Mouse (Mus musculus) embryonic facial prominence, embryonic 13.5 days (tissue): ENCODE measurements around the gene Myh11. TPM values are rescaled to one million over a fixed set of nuclear protein-coding genes. Genes with fewer than 3 reads are reported as not detected.

Experiments used
- ATAC-seq: fragments of 200-750 bp; cut with Nextera tagmentation; 2 replicates; pipeline ENCODE4 v1.8.0; 2017; ENCODE audit warnings: low read depth; ENCODE audit not compliant: insufficient number of reproducible peaks, insufficient read depth, low FRiP score, low TSS enrichment
- H3K27ac ChIP-seq: fragments of 300-500 bp; sonication (generic); 2 replicates; pipeline ENCODE4 v1.5.1; 2015; ENCODE audit warnings: moderate library complexity, mild to moderate bottlenecking, inconsistent platforms
- H3K27me3 ChIP-seq: fragments of 300-500 bp; sonication (generic); 2 replicates; pipeline ENCODE4 v1.6.1; 2015; ENCODE audit warnings: mild to moderate bottlenecking, inconsistent platforms
- H3K36me3 ChIP-seq: fragments of 300-500 bp; sonication (generic); 2 replicates; pipeline ENCODE4 v1.6.1; 2015; ENCODE audit warnings: mild to moderate bottlenecking, inconsistent platforms
- H3K4me1 ChIP-seq: fragments of 300-500 bp; sonication (generic); 2 replicates; pipeline ENCODE4 v1.6.1; 2015; ENCODE audit warnings: inconsistent platforms
- H3K4me2 ChIP-seq: fragments of 300-500 bp; sonication (generic); 2 replicates; pipeline ENCODE4 v1.6.1; 2015; ENCODE audit warnings: moderate library complexity, mild to moderate bottlenecking, inconsistent platforms
- H3K4me3 ChIP-seq: fragments of 300-500 bp; sonication (generic); 2 replicates; pipeline ENCODE4 v1.5.1; 2015; ENCODE audit warnings: mild to moderate bottlenecking, inconsistent platforms
- H3K9ac ChIP-seq: fragments of 300-500 bp; sonication (generic); 2 replicates; pipeline ENCODE4 v1.6.1; 2015; ENCODE audit warnings: mild to moderate bottlenecking, inconsistent platforms
- H3K9me3 ChIP-seq: fragments of 300-500 bp; sonication (generic); 2 replicates; pipeline ENCODE4 v1.6.1; 2016; ENCODE audit warnings: inconsistent platforms
- WGBS: fragments of 180-500 bp; shearing (Covaris S2); methylation state at CpG from one replicate; pipeline ENCODE4 v1.1.7; 2015; ENCODE audit warnings: mixed read lengths; 5-methylcytosine and 5-hydroxymethylcytosine counted together
- polyA plus RNA-seq: library from polyadenylated mRNA; unstranded; fragments of >200 nt; fragmentation: Nextera tagmentation; extraction: Ambion mirVana; gene quantifications from 2 replicates; pipeline ENCODE4 v1.2.1, GENCODE M21; 2015

The Myh11 gene
- polyA plus RNA-seq, 1 experiment from 2014 or later, result 0.56 TPM

DNA sequence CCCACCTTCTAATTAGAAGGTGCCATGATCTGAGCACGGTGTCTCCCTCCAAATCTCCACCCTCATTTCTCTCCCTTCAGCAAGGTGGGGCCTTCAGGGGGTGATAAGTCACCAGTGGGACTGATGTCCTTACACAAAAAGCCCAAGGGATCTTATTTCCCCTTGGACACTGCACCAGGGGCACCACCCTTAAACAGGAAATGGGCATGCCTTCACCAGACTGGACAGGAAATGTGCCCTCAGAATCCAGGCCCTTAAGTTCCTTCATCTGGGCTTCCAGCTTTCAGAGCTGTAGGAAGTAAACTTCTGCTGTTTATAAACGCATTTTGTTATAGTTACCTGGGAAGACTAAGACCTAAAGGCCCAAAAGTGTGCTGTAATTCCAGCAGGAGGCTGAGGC, 26.7 kb downstream of the Myh11 start:
- Histone ChIP-seq H3K36me3 (no peaks in the 10 kb centered on the region), H3K9me3 (no peaks in the 10 kb centered on the region), H3K9ac (no peak overlapping the region), H3K4me2 (no peak overlapping the region), H3K4me1 (no peaks in the 10 kb centered on the region), H3K27me3 (no peaks in the 10 kb centered on the region), H3K27ac (no peak overlapping the region), H3K4me3 (no peak overlapping the region)
- no peak for ATAC-seq
- WGBS, result 78% methylated on average over 2 of the region's 2 CpGs

DNA sequence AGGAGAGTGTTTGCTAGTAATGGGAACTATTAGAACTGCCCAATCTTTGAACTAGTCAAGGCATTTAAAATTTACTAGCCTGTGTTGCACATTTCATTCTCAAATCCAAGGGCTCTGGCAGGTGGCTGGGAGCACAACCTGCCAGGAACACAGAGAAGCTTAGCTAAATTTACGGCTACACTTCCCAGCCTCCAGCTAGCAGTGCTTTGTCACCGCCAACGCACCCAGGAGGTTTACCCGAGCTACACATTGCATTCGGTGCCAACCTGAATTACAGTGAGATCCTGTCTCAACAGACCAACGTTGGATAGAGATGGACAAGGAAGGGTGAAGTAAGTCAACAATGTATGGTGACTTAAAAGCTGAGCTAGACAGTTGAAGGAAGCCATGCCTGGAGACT, 27.9 kb downstream of the Myh11 start:
- H3K9ac ChIP-seq, result no peak overlapping the region
- H3K9me3 ChIP-seq, result no peaks in the 10 kb centered on the region
- H3K27ac ChIP-seq, result no peak overlapping the region
- H3K4me3 ChIP-seq, result no peak overlapping the region
- H3K4me1 ChIP-seq, result no peaks in the 10 kb centered on the region
- no peaks in the 10 kb centered on the region for H3K27me3 ChIP-seq
- H3K36me3 ChIP-seq, result no peaks in the 10 kb centered on the region
- no peak for ATAC-seq
- H3K4me2 ChIP-seq, result no peak overlapping the region
- WGBS, result 88% methylated on average over 6 of the region's 6 CpGs

DNA sequence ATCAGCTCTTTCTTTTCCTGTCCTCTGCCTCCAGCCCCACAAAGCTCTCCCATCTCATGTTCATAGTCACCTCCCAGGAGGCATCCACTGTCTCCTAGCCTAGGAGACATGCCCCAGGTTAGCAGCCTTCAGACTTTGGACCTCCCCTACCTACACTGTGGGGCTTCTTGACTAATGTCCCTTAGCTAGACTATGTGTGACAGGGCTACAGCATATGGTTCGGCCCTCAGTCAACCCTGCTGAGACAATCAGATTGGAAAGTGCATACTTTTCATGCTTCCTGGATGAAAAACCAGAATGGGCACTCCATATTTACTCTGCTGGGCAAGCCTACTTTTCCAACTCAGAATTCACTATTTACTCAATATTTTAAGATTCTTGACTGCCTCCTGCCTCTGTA, 28.8 kb downstream of the Myh11 start:
- 80% methylated on average over 1 of the region's 1 CpGs for WGBS
- Histone ChIP-seq H3K4me1 (no peaks in the 10 kb centered on the region), H3K4me3 (no peak overlapping the region), H3K27me3 (no peaks in the 10 kb centered on the region), H3K9me3 (no peaks in the 10 kb centered on the region), H3K36me3 (no peaks in the 10 kb centered on the region), H3K27ac (no peak overlapping the region), H3K9ac (no peak overlapping the region), H3K4me2 (no peak overlapping the region)
- no peak for ATAC-seq

DNA sequence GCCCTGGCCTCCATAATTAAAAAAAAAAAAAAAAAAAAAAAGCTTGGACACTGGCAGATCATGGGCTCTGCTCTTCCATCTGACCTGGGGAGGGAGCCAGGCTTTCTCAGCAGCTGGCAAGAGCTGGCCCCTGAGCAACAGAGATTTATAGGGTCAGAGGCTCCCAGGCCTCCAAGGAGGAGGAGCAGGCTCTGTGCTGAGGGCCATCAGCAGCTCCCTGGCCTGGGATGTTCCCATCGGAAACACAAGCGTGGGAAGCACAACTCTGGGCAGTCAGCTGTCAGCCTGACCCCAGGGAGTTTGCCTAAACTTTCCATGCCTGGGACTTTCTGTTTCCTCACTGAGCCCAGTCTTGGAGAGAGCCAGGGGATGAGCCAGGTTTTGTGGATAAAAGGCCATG, 32.3 kb downstream of the Myh11 start:
- no peak overlapping the region for H3K27ac ChIP-seq
- no peaks in the 10 kb centered on the region for H3K36me3 ChIP-seq
- 33% methylated on average over 2 of the region's 2 CpGs for WGBS
- no peak overlapping the region for H3K4me2 ChIP-seq
- H3K4me3 ChIP-seq, result no peak overlapping the region
- no peak for ATAC-seq
- H3K9ac ChIP-seq, result no peak overlapping the region
- H3K4me1 ChIP-seq, result no peaks in the 10 kb centered on the region
- no peaks in the 10 kb centered on the region for H3K9me3 ChIP-seq
- H3K27me3 ChIP-seq, result no peaks in the 10 kb centered on the region

DNA sequence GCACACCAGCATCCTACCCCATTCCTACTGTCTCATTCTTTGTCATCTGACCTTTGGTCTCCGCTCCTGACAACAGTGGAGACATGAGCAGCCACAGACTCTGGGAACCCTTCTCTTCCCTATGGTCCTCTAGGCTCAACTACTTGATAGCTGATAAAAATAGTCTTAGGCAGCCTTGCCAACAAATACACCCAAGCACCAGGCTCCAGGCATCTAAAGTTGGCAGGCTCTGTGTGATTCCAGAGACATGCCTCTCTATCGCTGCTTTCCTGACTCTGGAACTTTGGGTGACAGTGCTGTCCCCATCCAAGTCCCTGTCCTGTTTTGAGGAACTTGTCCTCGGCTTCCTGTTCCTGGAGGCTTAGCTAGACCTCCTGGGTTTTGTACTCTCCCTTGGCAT, 37.6 kb downstream of the Myh11 start:
- Histone ChIP-seq H3K9ac (no peak overlapping the region), H3K4me2 (no peak overlapping the region), H3K27ac (no peak overlapping the region), H3K36me3 (no peaks in the 10 kb centered on the region), H3K9me3 (no peaks in the 10 kb centered on the region), H3K4me3 (no peak overlapping the region), H3K4me1 (no peaks in the 10 kb centered on the region), H3K27me3 (no peaks in the 10 kb centered on the region)
- 85% methylated on average over 3 of the region's 3 CpGs for WGBS
- no peak for ATAC-seq

DNA sequence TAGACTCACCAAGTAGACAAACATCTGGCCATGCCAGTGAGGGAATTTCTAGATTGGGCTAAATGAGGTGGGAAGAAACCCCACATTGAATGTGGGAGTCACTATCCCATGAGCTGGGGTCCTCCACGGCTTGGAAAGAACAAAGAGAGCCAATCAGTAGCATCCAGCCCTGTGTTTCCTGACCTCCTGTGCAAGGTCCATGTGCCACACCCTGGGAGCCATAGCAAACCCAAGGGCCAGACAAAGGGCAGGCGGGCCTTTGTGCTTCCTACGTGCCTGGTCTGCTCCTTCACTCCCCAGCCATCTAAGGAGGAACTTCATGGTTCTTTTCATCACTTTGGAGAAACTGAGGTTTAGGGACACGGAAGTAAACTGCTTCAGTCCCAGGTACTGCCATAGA, 38.3 kb downstream of the Myh11 start:
- Histone ChIP-seq H3K9ac (no peak overlapping the region), H3K4me3 (no peak overlapping the region), H3K9me3 (no peaks in the 10 kb centered on the region), H3K36me3 (no peaks in the 10 kb centered on the region), H3K4me2 (no peak overlapping the region), H3K4me1 (no peaks in the 10 kb centered on the region), H3K27ac (no peak overlapping the region), H3K27me3 (no peaks in the 10 kb centered on the region)
- whole genome bisulfite sequencing, result 81% methylated on average over 4 of the region's 4 CpGs
- ATAC-seq, result no peak

DNA sequence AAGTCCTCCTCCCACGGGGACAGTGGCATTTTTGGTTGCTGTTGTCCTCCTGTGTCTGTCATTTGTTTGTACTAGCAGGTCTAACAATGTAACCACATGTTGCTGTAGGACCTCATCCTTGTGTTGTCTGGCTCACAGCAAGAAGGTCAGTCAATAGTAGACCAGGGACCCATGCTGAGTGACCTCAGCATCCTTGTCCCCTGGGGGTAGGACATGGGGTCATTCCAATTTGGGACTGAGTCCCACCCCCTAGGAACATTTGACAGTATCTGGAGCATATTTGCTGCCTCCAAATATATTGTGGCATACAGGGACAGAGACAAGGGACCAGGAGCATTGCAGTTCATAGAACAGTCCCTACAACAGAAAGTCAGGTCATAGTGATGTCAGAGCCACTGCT, 41.3 kb downstream of the Myh11 start:
- Histone ChIP-seq H3K9me3 (no peaks in the 10 kb centered on the region), H3K4me1 (no peaks in the 10 kb centered on the region), H3K36me3 (no peaks in the 10 kb centered on the region), H3K27me3 (no peaks in the 10 kb centered on the region), H3K4me3 (no peak overlapping the region), H3K9ac (no peak overlapping the region), H3K4me2 (no peak overlapping the region), H3K27ac (no peak overlapping the region)
- ATAC-seq, result no peak
- 71% methylated on average over 1 of the region's 1 CpGs for WGBS

DNA sequence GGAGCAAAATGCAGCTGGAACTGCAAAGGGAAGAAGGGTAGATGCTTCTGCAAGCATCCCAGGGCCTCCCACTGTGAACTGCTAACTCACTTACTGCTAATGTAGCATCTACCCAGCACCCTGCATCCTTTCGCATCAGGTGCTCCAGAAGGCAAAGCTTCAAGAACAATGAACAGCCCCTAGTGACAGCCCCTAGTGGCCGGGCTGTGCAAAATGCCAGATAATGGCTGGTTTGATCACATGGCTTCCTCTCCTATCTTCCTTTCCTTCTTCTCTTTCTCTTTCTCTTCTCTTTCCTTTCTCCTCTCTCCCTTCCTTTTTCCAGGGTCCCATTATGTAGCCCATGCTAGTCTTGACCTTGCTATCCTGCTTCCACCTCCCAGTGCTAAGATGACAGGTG, 48.6 kb downstream of the Myh11 start:
- H3K4me1 ChIP-seq, result peaks cover 6% of the 10 kb centered on the region
- H3K27me3 ChIP-seq, result no peaks in the 10 kb centered on the region
- no peak overlapping the region for H3K9ac ChIP-seq
- WGBS, result 28% methylated on average over 2 of the region's 2 CpGs
- H3K27ac ChIP-seq, result no peak overlapping the region
- H3K4me2 ChIP-seq, result no peak overlapping the region
- H3K4me3 ChIP-seq, result no peak overlapping the region
- H3K9me3 ChIP-seq, result no peaks in the 10 kb centered on the region
- no peak for ATAC-seq
- H3K36me3 ChIP-seq, result no peaks in the 10 kb centered on the region

DNA sequence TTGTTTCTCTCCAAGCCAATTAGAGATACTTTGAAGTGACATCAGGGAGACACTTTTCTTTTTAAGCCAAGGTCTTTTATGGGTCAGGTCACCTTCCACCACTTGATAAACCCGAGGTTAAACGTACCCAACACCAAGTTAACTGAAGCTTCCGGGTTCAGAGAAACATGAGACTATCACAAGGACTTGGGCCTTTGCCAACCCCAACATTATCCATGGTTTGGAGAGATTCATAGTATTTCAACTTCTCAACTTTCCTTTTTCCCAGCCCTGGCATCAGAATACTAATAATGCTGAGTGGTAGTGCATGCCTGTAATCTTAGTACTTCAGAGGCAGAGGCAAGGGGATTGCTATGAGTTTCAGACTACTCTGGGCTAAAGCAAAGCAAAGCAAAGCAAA, 49.1 kb downstream of the Myh11 start:
- Histone ChIP-seq H3K9ac (no peak overlapping the region), H3K27ac (no peak overlapping the region), H3K4me3 (no peak overlapping the region), H3K9me3 (no peaks in the 10 kb centered on the region), H3K36me3 (no peaks in the 10 kb centered on the region), H3K4me1 (peaks cover 6% of the 10 kb centered on the region), H3K27me3 (no peaks in the 10 kb centered on the region), H3K4me2 (no peak overlapping the region)
- 49% methylated on average over 3 of the region's 3 CpGs for WGBS
- ATAC-seq, result no peak

DNA sequence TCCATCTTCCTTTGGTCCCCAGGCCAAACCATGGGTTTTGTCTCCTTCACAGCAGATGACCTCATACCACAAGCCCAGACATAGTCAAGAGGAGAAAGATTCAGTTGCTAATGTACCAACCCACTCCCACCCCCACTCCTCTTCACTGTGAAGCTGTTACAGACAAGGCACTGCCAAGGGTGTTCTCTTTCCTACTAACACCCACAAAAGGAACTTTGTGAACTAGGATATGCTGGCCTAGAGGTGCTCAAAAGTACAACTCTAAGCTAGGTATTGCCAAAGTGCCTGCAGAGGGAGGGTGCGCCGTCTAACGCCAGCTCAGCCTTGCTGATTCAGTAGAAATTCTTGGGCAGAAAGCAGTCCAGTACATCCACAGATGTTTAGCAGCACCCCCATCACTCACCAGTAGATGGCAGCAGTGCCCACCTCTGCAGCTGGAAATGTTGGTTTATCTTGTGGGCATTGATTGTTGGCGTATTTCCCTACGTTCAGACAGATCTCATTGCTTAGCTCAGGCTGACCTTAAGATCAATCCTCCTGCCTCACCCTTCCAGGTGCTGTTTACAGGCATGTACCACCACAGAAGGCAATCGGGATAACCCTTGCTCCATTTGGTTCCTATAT, 54.0 kb downstream of the Myh11 start:
- H3K27ac ChIP-seq, result no peak overlapping the region
- H3K4me2 ChIP-seq, result no peak overlapping the region
- H3K4me3 ChIP-seq, result no peak overlapping the region
- peaks cover 1% of the 10 kb centered on the region for H3K4me1 ChIP-seq
- 23% methylated on average over 6 of the region's 6 CpGs for WGBS
- no peak overlapping the region for H3K9ac ChIP-seq
- no peaks in the 10 kb centered on the region for H3K27me3 ChIP-seq
- H3K9me3 ChIP-seq, result no peaks in the 10 kb centered on the region
- no peak for ATAC-seq
- no peaks in the 10 kb centered on the region for H3K36me3 ChIP-seq

DNA sequence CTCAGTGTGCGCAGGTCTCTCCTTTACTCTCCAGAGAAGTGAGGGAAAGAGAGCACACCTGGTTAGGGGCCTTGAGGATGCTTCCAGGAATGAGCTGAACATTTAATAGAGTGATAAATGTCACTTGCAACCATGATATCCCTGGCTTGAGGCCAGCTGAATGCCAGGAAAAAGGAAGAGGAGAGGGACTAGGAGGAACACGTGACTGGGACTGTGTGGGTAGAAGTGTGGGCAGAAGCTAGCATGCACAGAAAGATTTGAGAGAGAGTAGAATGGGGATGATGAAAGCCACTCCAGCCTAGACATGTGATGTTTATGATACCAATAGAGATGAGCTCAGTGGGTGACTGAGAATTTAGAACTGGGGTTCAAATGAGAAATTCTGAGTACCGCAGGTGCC, 76.0 kb downstream of the Myh11 start:
- Histone ChIP-seq H3K4me3 (no peak overlapping the region), H3K4me1 (no peaks in the 10 kb centered on the region), H3K36me3 (no peaks in the 10 kb centered on the region), H3K4me2 (no peak overlapping the region), H3K27ac (no peak overlapping the region), H3K9ac (no peak overlapping the region), H3K9me3 (no peaks in the 10 kb centered on the region), H3K27me3 (no peaks in the 10 kb centered on the region)
- ATAC-seq, result no peak
- 91% methylated on average over 3 of the region's 3 CpGs for WGBS

DNA sequence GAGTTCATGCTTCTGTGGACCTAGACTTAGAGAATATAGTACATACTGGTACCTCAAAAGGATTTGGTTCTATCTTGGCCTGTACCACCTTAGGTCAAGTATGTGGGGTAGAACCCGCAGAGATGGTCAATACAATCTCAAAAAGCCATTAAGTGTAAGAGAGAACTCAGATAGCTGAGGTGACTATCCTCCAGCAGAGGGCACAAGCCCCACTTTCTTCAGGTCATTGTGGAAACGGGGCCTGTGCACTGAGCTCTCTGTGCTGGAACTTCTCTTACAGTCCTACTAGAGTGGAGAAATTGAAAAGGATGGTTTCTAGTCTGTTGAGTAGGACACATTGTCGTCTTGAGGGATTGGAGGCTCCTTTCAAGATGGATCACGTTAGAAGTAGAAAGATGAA, 92.4 kb downstream of the Myh11 start:
- Histone ChIP-seq H3K36me3 (no peaks in the 10 kb centered on the region), H3K27me3 (no peaks in the 10 kb centered on the region), H3K4me1 (no peaks in the 10 kb centered on the region), H3K9ac (no peak overlapping the region), H3K27ac (no peak overlapping the region), H3K4me3 (no peak overlapping the region), H3K4me2 (no peak overlapping the region), H3K9me3 (no peaks in the 10 kb centered on the region)
- ATAC-seq, result no peak
- 72% methylated on average over 4 of the region's 4 CpGs for WGBS

DNA sequence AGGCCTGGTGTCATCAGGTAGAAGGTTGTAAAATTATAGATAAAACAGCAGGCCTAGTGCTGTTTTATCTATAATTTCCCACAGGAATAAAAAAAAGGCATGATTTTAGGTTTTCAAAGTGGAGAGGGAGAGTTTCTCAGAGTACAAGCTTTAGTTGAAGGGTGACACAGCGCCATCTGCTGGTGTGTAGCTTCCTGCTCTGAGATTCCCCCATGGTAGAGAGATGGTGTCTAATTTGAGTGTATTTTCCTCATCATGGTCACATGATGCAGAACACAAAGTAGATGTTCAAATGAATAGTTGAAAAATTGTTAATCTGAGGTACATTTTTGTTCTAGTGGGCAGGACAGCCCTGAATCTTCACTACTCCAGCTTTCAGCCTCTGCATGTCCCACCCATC, 95.7 kb downstream of the Myh11 start:
- H3K9me3 ChIP-seq, result no peaks in the 10 kb centered on the region
- no peak for ATAC-seq
- no peak overlapping the region for H3K9ac ChIP-seq
- H3K36me3 ChIP-seq, result peaks cover 27% of the 10 kb centered on the region
- 20% methylated on average over 1 of the region's 1 CpGs for WGBS
- no peak overlapping the region for H3K4me2 ChIP-seq
- no peaks in the 10 kb centered on the region for H3K4me1 ChIP-seq
- no peak overlapping the region for H3K4me3 ChIP-seq
- no peaks in the 10 kb centered on the region for H3K27me3 ChIP-seq
- no peak overlapping the region for H3K27ac ChIP-seq
